Mouse (Mus musculus): ENCODE data around the gene Mapk1. TPM values are rescaled to one million over a fixed set of nuclear protein-coding genes. Genes with fewer than 3 reads are reported as not detected.

Gene Mapk1
- total RNA-seq, 2 experiments from 2014 or later: 284 to 293 TPM

- DNase-seq: no peak
- intact Hi-C loops (cut with DNase I): loop anchor here (10.0 kb wide), 1 partner anchor 110 kb away; no protein-coding TSS in a partner anchor
Observed at GRCm38 (mm10) chr16:17015111-17015852, 32.1 kb downstream of the Mapk1 start.

GRCm38 (mm10) chr16:17015853-17016230 lies 32.7 kb downstream of the Mapk1 start:
- intact Hi-C loops (cut with DNase I): loop anchor here (10.0 kb wide), 1 partner anchor 111 kb away; no protein-coding TSS in a partner anchor
- no peak for DNase-seq

GRCm38 (mm10) chr16:17018071-17018470 lies 34.9 kb downstream of the Mapk1 start:
- DNase-seq: no peak
- intact Hi-C loops (cut with DNase I): loop anchor here (1.0 to 10.0 kb wide), 2 partner anchors 13 to 113 kb away; no protein-coding TSS in a partner anchor

- DNase-seq: peak; percentile 8
- intact Hi-C loops (cut with DNase I): no loop called here
Observed at GRCm38 (mm10) chr16:17024469-17025148, 41.4 kb downstream of the Mapk1 start.

GRCm38 (mm10) chr16:17029971-17030695 lies 47.0 kb downstream of the Mapk1 start:
- intact Hi-C loops (cut with DNase I): no loop called here
- no peak for DNase-seq

- DNase-seq: no peak
- intact Hi-C loops (cut with DNase I): no loop called here
Observed at GRCm38 (mm10) chr16:17033754-17034153, 50.6 kb downstream of the Mapk1 start.

GRCm38 (mm10) chr16:17040716-17041115 lies 57.5 kb downstream of the Mapk1 start:
- intact Hi-C loops (cut with DNase I): loop anchor here (10.0 kb wide), 1 partner anchor 126 kb away; no protein-coding TSS in a partner anchor
- DNase-seq: no peak

- intact Hi-C loops (cut with DNase I): loop anchor here (10.0 kb wide), 1 partner anchor 127 kb away; no protein-coding TSS in a partner anchor
Observed at GRCm38 (mm10) chr16:17041417-17041816, 58.2 kb downstream of the Mapk1 start.

GRCm38 (mm10) chr16:17044320-17044719 lies 61.1 kb downstream of the Mapk1 start:
- DNase-seq: no peak
- intact Hi-C loops (cut with DNase I): loop anchor here (10.0 kb wide), 1 partner anchor 130 kb away; no protein-coding TSS in a partner anchor

More at GRCm38 (mm10) chr16:17041417-17041816, 58.2 kb downstream of the Mapk1 start:
- DNase-seq: no peak

GRCm38 (mm10) chr16:17045287-17045686 lies 62.1 kb downstream of the Mapk1 start:
- intact Hi-C loops (cut with DNase I): loop anchor here (10.0 kb wide), 1 partner anchor 130 kb away; no protein-coding TSS in a partner anchor
- no peak for DNase-seq

GRCm38 (mm10) chr16:17049886-17050285 lies 66.7 kb downstream of the Mapk1 start:
- no peak for DNase-seq
- intact Hi-C loops (cut with DNase I): loop anchor here (10.0 kb wide), 1 partner anchor 135 kb away; no protein-coding TSS in a partner anchor

GRCm38 (mm10) chr16:17052087-17052486 lies 68.9 kb downstream of the Mapk1 start:
- DNase-seq: no peak
- intact Hi-C loops (cut with DNase I): no loop called here

GRCm38 (mm10) chr16:17053903-17054302 lies 70.7 kb downstream of the Mapk1 start:
- intact Hi-C loops (cut with DNase I): no loop called here
- no peak for DNase-seq

- DNase-seq: no peak
- intact Hi-C loops (cut with DNase I): no loop called here
Observed at GRCm38 (mm10) chr16:17055584-17055983, 72.4 kb downstream of the Mapk1 start.

- DNase-seq: no peak
- intact Hi-C loops (cut with DNase I): no loop called here
Observed at GRCm38 (mm10) chr16:17062338-17062737, 79.2 kb downstream of the Mapk1 start.

GRCm38 (mm10) chr16:17067552-17067951 lies 84.4 kb downstream of the Mapk1 start:
- intact Hi-C loops (cut with DNase I): no loop called here
- no peak for DNase-seq

- intact Hi-C loops (cut with DNase I): no loop called here
- peak; percentile 94 for DNase-seq
Observed at GRCm38 (mm10) chr16:17069511-17070443, 86.6 kb downstream of the Mapk1 start, which contains the start of gene Ypel1. TSS of gene Ypel1 (plus strand) at chr16:17069696.

GRCm38 (mm10) chr16:17070716-17071115 lies 87.5 kb downstream of the Mapk1 start:
- intact Hi-C loops (cut with DNase I): no loop called here
- DNase-seq: no peak

- no peak for DNase-seq
- intact Hi-C loops (cut with DNase I): no loop called here
Observed at GRCm38 (mm10) chr16:17073000-17073399, 89.8 kb downstream of the Mapk1 start.

GRCm38 (mm10) chr16:17076301-17076700 lies 93.1 kb downstream of the Mapk1 start:
- DNase-seq: no peak
- intact Hi-C loops (cut with DNase I): no loop called here

All from left cerebral cortex, postnatal 4 days (tissue).